Mouse (Mus musculus) heart, embryonic 11.5 days (tissue): ENCODE results near the gene Bmpr1b. TPM values are rescaled to one million over a fixed set of nuclear protein-coding genes. Genes with fewer than 3 reads are reported as not detected.

Experiments used
- ATAC-seq: fragments of 200-750 bp; cut with Nextera tagmentation; replicated peaks from 2 replicates; pipeline ENCODE4 v1.8.0; 2017; ENCODE audit warnings: moderate library complexity; ENCODE audit not compliant: insufficient number of reproducible peaks, low FRiP score, low TSS enrichment
- H3K27ac ChIP-seq: fragments of 300-500 bp; sonication (generic); 2 replicates; pipeline ENCODE4 v1.5.1; 2014; ENCODE audit warnings: mild to moderate bottlenecking, low read depth, low read length
- H3K27me3 ChIP-seq: fragments of 300-500 bp; sonication (generic); 2 replicates; pipeline ENCODE4 v1.6.1; 2014; ENCODE audit warnings: mild to moderate bottlenecking, low read length, mixed read lengths; ENCODE audit not compliant: control insufficient read depth, insufficient read depth
- H3K36me3 ChIP-seq: fragments of 300-500 bp; sonication (generic); 2 replicates; pipeline ENCODE4 v1.6.1; 2014; ENCODE audit warnings: mild to moderate bottlenecking, low read length, moderate library complexity, mixed read lengths; ENCODE audit not compliant: control insufficient read depth, insufficient read depth
- H3K4me1 ChIP-seq: fragments of 300-500 bp; sonication (generic); 2 replicates; pipeline ENCODE4 v1.6.1; 2014; ENCODE audit warnings: low read length; ENCODE audit not compliant: control insufficient read depth, insufficient read depth
- H3K4me2 ChIP-seq: fragments of 300-500 bp; sonication (generic); 2 replicates; pipeline ENCODE4 v1.6.1; 2014; ENCODE audit warnings: mild to moderate bottlenecking, moderate library complexity
- H3K4me3 ChIP-seq: fragments of 300-500 bp; sonication (generic); 2 replicates; pipeline ENCODE4 v1.5.1; 2014; ENCODE audit warnings: low read depth, low read length
- H3K9ac ChIP-seq: fragments of 300-500 bp; sonication (generic); 2 replicates; pipeline ENCODE4 v1.6.1; 2014; ENCODE audit warnings: mild to moderate bottlenecking, low read depth, low read length, moderate library complexity
- H3K9me3 ChIP-seq: fragments of 300-500 bp; sonication (generic); replicated peaks from 2 replicates; pipeline ENCODE4 v1.6.1; 2016; ENCODE audit warnings: low read length; ENCODE audit not compliant: control insufficient read depth
- WGBS: fragments of 180-500 bp; shearing (Covaris S2); extraction: QIAGEN DNeasy Blood & Tissue Kit; methylation state at CpG from one replicate; pipeline ENCODE4 v1.1.7; 2014; ENCODE audit not compliant: insufficient replicate concordance; 5-methylcytosine and 5-hydroxymethylcytosine counted together
- polyA plus RNA-seq: library from polyadenylated mRNA; unstranded; fragments of >200 nt; fragmentation: Nextera tagmentation; extraction: Ambion mirVana; gene quantifications from 2 replicates; pipeline ENCODE4 v1.2.1, GENCODE M21; 2014

Bmpr1b gene
- polyA plus RNA-seq, 1 experiment from 2014 or later = 1.4 TPM

DNA sequence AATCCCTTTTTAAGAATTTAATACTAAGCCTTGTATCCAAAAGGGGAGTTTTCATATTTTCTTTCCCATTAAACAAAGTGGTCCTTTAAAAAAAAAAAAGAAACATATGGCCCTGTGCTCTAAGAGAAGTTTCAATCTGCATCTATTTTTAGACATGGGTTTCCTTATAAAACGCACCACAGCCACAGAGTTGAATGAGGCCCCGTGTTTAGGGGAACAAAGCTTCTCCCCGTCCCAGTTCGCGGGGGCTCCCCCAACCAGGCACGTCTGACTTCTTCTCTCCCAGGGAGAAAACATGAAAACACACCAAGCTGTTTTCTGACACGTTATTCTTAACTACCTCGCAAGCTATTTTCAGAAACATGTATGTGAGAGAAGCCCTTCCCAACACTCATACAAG lies 218.6 kb downstream of the Bmpr1b start:
- no peaks in the 10 kb centered on the region for H3K9me3 ChIP-seq
- H3K9ac ChIP-seq = no peak overlapping the region
- H3K4me2 ChIP-seq = 0 out of 2 replicates have a peak overlapping the region, but pooled peaks have one; percentile 27
- no peaks in the 10 kb centered on the region for H3K27me3 ChIP-seq
- no peaks in the 10 kb centered on the region for H3K36me3 ChIP-seq
- 50% methylated on average over 8 of the region's 8 CpGs for WGBS
- no peaks in the 10 kb centered on the region for H3K4me1 ChIP-seq
- no peak for ATAC-seq
- H3K4me3 ChIP-seq = no peak overlapping the region
- no peak overlapping the region for H3K27ac ChIP-seq

- H3K9me3 ChIP-seq = no peaks in the 10 kb centered on the region
- H3K27me3 ChIP-seq = no peaks in the 10 kb centered on the region
- no peak overlapping the region for H3K4me3 ChIP-seq
- no peak for ATAC-seq
- H3K36me3 ChIP-seq = no peaks in the 10 kb centered on the region
- H3K4me1 ChIP-seq = no peaks in the 10 kb centered on the region
- no peak overlapping the region for H3K9ac ChIP-seq
- 75% methylated on average over 1 of the region's 1 CpGs for WGBS
- no peak overlapping the region for H3K27ac ChIP-seq
- no peak overlapping the region for H3K4me2 ChIP-seq
Measured at GRCm38 (mm10) chr3:141948506-141948905, 220.7 kb downstream of the Bmpr1b start.

- H3K27me3 ChIP-seq = no peaks in the 10 kb centered on the region
- H3K4me3 ChIP-seq = no peak overlapping the region
- H3K9ac ChIP-seq = no peak overlapping the region
- no peak overlapping the region for H3K4me2 ChIP-seq
- 84% methylated on average over 3 of the region's 3 CpGs for WGBS
- H3K4me1 ChIP-seq = no peaks in the 10 kb centered on the region
- H3K36me3 ChIP-seq = no peaks in the 10 kb centered on the region
- no peak for ATAC-seq
- H3K9me3 ChIP-seq = no peaks in the 10 kb centered on the region
- no peak overlapping the region for H3K27ac ChIP-seq
Measured at GRCm38 (mm10) chr3:141948096-141948495, 221.1 kb downstream of the Bmpr1b start.

DNA sequence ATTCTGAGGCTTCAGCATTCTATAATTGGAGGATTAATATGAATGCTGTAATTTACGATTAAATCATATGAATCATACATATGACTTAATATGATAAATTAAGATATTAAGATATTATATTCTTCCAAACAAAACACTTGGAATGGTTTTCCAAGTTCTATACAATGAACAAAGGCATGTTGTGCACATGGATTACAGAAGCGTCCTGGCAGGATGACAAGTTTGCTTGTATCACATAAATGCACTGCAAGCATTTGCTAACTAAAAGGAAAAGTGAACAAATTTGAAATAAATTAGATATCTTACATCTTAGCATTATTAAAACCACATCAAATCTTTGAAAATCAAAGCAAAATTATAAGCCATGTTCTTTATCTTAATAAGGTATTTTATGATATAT lies 222.4 kb downstream of the Bmpr1b start:
- no peak overlapping the region for H3K27ac ChIP-seq
- 81% methylated on average over 2 of the region's 2 CpGs for WGBS
- no peak overlapping the region for H3K9ac ChIP-seq
- no peak overlapping the region for H3K4me2 ChIP-seq
- no peaks in the 10 kb centered on the region for H3K9me3 ChIP-seq
- no peak overlapping the region for H3K4me3 ChIP-seq
- H3K4me1 ChIP-seq = no peaks in the 10 kb centered on the region
- H3K36me3 ChIP-seq = no peaks in the 10 kb centered on the region
- ATAC-seq = no peak
- H3K27me3 ChIP-seq = no peaks in the 10 kb centered on the region

GRCm38 (mm10) chr3:141943317-141943742 lies 225.9 kb downstream of the Bmpr1b start:
- no peak overlapping the region for H3K9ac ChIP-seq
- no peak overlapping the region for H3K4me3 ChIP-seq
- H3K4me1 ChIP-seq = no peaks in the 10 kb centered on the region
- no peak for ATAC-seq
- no peaks in the 10 kb centered on the region for H3K36me3 ChIP-seq
- H3K4me2 ChIP-seq = no peak overlapping the region
- H3K27ac ChIP-seq = no peak overlapping the region
- H3K27me3 ChIP-seq = no peaks in the 10 kb centered on the region
- 67% methylated on average over 3 of the region's 3 CpGs for WGBS
- no peaks in the 10 kb centered on the region for H3K9me3 ChIP-seq

GRCm38 (mm10) chr3:141940207-141940606 lies 229.0 kb downstream of the Bmpr1b start:
- H3K27me3 ChIP-seq = no peaks in the 10 kb centered on the region
- no peak overlapping the region for H3K4me3 ChIP-seq
- H3K4me2 ChIP-seq = no peak overlapping the region
- no peak overlapping the region for H3K9ac ChIP-seq
- no peak overlapping the region for H3K27ac ChIP-seq
- H3K36me3 ChIP-seq = no peaks in the 10 kb centered on the region
- WGBS = 89% methylated on average over 5 of the region's 5 CpGs
- no peaks in the 10 kb centered on the region for H3K9me3 ChIP-seq
- no peaks in the 10 kb centered on the region for H3K4me1 ChIP-seq
- ATAC-seq = no peak

DNA sequence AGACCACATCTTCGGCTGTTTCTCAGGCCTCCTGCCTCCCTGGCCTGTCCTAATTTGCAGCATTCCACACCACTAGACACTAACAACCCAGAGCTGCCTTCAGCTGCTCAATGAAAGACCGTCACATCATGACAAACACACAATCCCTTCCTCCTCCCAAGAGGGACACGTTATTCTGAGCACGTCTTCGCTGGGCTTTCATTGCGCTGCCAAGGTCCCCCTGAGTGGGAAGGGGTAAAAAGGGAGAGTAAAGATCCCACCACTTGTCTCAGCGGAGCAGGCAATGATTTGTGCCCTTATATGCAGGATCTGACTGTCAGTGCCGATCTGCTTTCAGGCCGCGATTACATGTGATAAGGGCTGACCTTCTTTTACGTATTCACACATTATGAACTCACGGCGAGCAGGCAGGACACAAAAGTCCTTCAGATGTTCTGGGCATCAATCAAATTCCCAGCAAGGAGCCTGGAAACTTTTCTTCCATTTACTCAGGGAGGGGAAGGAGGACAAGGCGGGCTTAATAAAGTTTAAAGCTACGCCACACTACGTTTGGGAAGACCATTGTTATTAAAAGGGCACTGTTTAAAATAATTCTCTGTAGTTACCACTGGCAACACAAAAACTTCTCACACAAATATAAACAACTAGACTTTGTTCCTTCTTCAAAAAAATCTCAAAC lies 232.5 kb downstream of the Bmpr1b start:
- WGBS = 48% methylated on average over 16 of the region's 16 CpGs
- H3K9me3 ChIP-seq = no peaks in the 10 kb centered on the region
- no peak overlapping the region for H3K27ac ChIP-seq
- no peak for ATAC-seq
- peak overlapping the region; percentile 29; the same call in 1 of the 2 replicates for H3K4me2 ChIP-seq
- no peaks in the 10 kb centered on the region for H3K27me3 ChIP-seq
- no peak overlapping the region for H3K4me3 ChIP-seq
- no peaks in the 10 kb centered on the region; the same call in 1 of the 2 replicates for H3K4me1 ChIP-seq
- no peaks in the 10 kb centered on the region for H3K36me3 ChIP-seq
- H3K9ac ChIP-seq = no peak overlapping the region

- no peak for ATAC-seq
Measured at GRCm38 (mm10) chr3:141932956-141933355, 236.3 kb downstream of the Bmpr1b start.

More at GRCm38 (mm10) chr3:141932956-141933355, 236.3 kb downstream of the Bmpr1b start:
- H3K9me3 ChIP-seq = no peaks in the 10 kb centered on the region
- H3K4me3 ChIP-seq = no peak overlapping the region
- H3K9ac ChIP-seq = no peak overlapping the region
- no peak overlapping the region for H3K27ac ChIP-seq
- 77% methylated on average over 3 of the region's 3 CpGs for WGBS
- H3K36me3 ChIP-seq = no peaks in the 10 kb centered on the region
- H3K4me1 ChIP-seq = no peaks in the 10 kb centered on the region; the same call in 1 of the 2 replicates
- no peak overlapping the region for H3K4me2 ChIP-seq
- H3K27me3 ChIP-seq = no peaks in the 10 kb centered on the region
